Mouse (Mus musculus): ENCODE measurements around the gene Ppp2r2c.

GRCm38 (mm10) chr5:36887299-36887988, 19.1 kb downstream of the Ppp2r2c start:
- TF ChIP-seq POLR2A (IDR thresholded peaks at IDR 0.05; ENCODE audit: borderline replicate concordance, control insufficient read depth, low read depth, low read length): no peak
- no peak for TF ChIP-seq CTCF (IDR thresholded peaks at IDR 0.05; ENCODE audit: control insufficient read depth, insufficient read depth, low read length)
